Mouse (Mus musculus): Measurements from ENCODE around the gene Emx1. TPM values are rescaled to one million over a fixed set of nuclear protein-coding genes. Genes with fewer than 3 reads are reported as not detected.

Emx1 gene
- total RNA-seq, 4 experiments from 2014 or later, result not detected

GRCm38 (mm10) chr6:85189361-85189760, 2.1 kb downstream of the Emx1 start:
- DNase-seq (ENCODE audit: low spot score in 2 of 2), result no peak

DNA sequence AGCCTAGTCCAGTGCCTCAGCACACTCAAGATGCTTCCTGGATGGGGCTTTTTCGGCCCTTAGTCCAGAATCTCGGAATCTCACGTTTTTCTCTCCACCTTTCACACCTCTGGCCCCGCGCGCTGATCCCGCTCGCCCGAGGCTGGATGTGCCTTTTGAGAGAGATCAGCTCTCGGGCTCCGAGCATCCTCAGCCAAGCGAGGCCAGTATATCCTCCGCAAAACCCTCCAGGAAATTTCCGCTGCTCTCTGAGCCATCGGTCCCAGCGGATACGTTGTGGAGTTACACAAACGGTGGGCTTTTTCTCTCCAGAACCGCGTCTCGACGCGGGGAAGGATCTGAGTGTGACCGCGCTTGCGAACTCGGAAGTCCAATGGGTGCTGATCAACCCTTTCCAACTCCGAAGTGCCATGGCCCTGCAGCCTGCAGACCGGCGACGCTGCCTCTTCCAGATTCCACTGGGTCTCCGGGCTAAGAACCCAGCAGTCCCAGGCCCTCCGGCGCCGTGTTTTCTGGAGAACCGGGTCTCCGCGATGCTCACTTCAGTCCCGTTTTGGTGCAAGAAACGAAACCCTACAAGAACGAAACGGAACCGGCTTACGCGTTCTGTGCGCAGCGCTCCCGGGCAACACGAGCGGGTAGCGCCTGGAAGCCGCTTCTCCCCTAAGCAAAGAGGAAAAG, 2.8 kb downstream of the Emx1 start:
- no peak for DNase-seq (ENCODE audit: low spot score in 2 of 2)

GRCm38 (mm10) chr6:85190671-85191070, 3.4 kb downstream of the Emx1 start:
- no peak for DNase-seq (ENCODE audit: low spot score in 2 of 2)

- no peak for DNase-seq (ENCODE audit: low spot score in 2 of 2)
Observed at GRCm38 (mm10) chr6:85191751-85192440, 4.7 kb downstream of the Emx1 start.

DNA sequence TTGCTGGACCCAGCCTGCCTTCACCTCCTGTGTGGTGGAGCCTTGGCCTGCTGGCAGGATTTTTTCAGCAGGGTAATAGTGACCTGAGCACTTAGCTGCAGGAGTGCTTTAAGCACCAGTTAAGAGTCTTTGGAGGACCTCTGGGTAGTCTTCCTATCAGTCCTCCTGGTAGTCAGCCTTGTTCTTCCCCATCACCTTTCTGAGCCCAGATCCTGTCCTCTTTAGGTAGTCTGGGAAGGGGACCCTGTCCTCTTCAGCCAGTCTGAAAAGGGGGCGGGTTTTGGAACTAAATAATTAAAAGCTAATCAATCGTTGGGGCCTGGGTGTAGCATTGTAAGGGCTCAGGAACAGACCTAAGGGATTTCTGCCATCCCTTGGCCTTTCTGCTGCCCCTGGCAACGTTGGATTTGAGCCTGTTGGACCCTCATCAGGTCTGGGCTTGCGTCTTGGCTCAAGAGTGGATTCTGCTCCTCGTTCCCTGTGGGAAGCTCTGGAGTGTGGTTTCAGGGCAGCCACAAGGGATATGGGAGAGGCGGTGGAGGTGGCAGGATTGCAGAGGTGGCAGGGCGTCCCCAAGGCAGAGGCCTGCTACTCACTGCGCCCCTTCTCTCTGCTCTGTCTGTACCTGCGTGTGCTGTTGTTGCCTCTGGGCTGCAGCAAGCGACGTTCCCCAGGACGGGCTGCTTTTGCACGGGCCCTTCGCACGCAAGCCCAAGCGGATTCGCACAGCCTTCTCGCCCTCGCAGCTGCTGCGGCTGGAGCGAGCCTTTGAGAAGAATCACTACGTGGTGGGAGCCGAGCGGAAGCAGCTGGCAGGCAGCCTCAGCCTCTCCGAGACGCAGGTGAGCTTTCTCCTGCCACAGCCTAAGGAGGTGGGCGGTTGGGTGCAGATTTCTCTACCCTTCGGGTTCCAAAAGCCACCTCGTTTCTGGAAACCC, 6.4 kb downstream of the Emx1 start:
- DNase-seq (ENCODE audit: low spot score in 2 of 2), result no peak

DNA sequence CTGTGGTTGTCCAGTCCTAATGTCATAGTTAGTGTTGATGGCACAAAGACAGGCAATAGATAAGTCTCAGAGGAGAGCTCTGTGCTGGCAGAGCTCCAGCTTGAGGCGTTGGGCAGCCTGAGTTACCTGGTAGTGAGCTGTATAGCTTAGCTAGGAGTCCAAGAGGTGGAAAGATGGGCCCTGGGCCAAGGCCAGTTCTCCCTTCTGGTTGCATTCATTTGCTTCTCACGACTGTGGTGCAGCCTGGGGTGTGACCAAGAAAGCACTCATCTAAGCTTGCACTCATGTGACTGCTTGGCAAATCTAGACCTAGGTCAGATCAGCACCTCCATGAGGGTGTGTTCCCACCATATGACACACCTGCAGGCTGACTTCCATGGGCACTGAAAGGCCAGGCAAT, 10.7 kb downstream of the Emx1 start:
- no peak for DNase-seq (ENCODE audit: low spot score in 2 of 2)

GRCm38 (mm10) chr6:85206182-85206938, 19.1 kb downstream of the Emx1 start:
- no peak for DNase-seq (ENCODE audit: low spot score in 2 of 2)

GRCm38 (mm10) chr6:85206939-85207285, 19.7 kb downstream of the Emx1 start:
- DNase-seq (ENCODE audit: low spot score in 2 of 2), result no peak

DNA sequence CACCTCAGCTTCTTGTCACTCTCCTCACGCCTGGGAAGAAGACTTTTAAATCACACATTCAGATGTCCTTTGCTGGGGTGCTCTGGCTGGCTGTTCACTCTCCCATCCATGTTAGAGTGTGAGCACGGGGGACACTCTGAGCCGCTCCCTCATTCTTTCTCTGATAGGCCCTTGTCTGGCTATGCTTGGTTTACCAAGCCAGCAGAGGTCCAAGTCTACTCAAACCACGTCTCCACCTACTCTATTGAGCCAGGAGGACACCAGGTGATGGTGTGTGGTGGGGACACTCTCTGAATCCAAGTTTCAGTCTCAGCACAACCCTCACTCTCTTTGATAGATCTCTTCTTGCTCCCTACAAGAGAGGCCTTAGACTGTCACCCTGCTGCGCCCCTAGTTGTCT, 20.1 kb downstream of the Emx1 start:
- DNase-seq (ENCODE audit: low spot score in 2 of 2), result no peak

DNA sequence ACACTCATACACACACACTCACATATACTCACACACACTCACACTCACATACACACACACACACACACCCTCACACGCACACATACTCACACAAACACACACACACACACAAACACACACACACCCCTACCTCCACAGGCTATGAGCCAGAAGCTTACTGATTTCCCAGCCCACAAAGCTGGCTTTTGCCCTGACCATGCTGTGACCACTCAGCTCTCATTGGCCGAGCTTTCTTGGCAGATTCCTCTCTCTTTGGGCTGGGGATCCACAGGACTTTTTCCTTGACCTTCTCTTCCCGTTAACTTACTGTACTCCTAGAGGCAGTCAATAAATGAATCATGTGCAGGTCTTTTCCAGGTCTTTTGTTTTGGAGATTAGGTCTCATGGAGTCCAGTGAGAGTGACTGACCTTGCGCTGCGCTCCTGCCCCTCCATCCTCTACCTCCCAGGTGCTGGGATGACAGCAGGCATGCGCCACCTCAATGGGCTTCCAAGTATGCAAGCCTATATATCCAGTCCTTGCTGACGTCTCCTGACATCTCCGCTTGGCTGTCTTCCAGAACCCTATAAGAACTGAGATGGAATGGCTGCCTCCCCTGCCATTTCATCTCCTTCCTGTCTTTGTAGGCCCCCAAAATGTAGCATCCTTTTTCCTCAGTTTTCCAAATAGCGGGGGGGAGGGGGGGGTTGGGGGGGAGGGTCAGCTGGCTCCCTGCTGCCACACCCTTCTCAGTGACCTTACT, 22.2 kb downstream of the Emx1 start:
- no peak for DNase-seq (ENCODE audit: low spot score in 2 of 2)

DNA sequence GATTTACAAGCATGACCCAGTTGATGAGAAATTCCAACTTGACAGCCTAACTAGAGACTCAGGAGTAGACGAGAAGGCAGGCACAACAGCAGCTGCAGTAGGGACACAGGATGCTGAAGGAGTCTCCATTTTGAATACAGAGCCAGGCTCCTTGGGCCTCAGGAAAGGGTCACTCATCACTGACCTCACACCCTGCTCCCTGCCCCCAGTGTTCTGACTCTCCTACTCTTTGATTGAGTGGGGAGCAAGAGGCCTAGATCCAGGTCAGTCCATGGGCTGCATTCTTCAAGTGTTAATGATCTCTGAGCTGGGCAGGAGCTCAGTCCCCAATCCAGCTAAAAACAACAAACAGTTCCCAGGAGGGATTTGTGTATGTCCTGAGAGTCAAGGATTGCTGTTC, 23.4 kb downstream of the Emx1 start:
- DNase-seq (ENCODE audit: low spot score in 2 of 2), result no peak

DNA sequence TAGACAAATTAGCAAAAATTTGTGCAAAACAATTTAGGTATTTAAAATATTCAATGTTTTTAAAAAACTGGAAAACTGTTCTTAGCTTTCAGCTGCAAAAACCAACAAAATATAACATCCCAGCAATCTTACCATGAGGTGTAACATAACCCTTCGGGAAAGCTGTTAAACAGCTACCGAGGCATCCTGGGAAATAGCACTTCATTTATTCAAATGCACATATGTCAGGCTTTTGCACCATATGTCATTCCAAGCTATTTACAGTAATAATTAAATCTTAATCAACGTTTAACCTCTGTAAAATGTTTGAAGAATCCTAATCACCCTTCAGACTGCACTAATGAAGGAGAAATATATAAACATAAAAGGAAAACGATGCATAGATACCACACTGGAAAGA, 31.0 kb downstream of the Emx1 start:
- DNase-seq (ENCODE audit: low spot score in 2 of 2), result no peak

DNA sequence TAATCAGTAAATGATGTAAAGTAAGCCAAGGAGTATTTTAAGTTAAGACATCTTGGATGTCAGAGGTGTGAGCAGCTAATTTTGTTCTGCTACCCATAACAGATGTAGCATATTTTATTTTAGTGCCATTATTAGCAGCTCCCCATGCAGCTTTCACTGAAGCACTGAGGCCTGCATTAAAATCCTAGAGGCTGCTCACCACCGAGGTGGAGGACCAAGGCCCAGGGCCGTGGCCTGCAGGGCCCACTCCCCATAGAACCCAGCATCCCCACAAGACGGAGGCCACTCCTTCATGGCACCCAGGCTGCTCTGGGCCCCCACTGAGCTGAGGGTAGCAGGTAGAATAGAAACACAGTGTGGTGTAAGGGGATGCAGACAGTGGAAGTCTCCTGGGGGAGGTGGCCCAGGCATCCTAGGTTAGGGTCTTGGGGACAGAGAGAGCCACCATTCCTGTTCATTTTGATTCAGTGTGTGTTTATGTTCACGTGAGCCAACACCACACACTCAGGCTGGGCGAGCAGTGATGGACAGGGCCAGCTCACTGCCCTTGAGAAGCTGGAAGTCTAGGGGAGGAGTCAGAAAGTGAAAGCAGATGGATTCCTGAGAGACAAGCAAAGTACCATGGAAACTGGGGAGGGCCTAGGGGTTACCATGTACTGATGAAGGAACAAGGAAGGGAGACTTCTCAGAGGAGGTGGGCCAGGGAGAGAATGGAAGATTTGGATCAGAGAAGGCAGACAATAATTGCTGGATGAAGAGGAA, 31.6 kb downstream of the Emx1 start:
- DNase-seq (ENCODE audit: low spot score in 2 of 2), result no peak

DNA sequence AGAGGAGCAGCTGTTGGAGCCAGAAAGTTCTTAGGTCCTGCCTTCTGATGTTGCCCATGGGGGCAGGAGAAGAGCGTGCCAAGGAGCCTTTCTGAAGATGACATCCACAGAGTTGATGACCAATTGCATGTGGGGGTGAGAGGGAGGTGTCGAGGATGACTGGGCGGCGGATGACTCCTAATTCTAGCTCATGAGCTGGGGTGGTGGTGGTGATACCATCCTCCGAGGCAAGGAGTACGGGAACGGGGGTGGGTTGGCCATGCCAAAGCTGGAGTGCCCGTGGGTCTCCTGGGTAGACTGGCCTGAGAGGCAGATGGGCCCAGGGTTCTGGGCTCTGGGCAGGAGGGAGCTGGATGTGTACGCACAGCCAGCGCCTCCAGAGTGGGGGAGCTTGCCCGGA, 32.5 kb downstream of the Emx1 start:
- no peak for DNase-seq (ENCODE audit: low spot score in 2 of 2)

GRCm38 (mm10) chr6:85220917-85221316, 33.7 kb downstream of the Emx1 start:
- no peak for DNase-seq (ENCODE audit: low spot score in 2 of 2)

DNA sequence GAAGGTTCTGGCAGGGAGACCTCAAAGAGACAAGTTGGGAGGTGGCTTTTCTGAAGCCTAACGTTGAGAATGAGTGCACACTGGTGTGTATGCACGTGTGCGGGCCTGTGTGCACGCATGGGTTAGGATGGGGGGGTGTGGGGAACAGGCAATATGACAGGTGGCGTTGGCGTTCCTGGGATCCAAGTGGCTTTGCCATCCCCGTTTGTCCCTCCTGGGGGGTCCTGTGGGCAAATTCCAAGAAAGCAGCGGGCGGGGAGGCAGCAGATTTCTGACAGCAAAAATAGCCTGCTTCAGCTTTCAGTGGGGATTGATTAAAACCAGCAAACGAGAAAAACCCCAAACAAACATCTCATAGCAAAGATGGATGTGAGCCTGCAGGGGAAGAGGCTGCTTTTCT, 35.3 kb downstream of the Emx1 start:
- no peak for DNase-seq (ENCODE audit: low spot score in 2 of 2)

DNA sequence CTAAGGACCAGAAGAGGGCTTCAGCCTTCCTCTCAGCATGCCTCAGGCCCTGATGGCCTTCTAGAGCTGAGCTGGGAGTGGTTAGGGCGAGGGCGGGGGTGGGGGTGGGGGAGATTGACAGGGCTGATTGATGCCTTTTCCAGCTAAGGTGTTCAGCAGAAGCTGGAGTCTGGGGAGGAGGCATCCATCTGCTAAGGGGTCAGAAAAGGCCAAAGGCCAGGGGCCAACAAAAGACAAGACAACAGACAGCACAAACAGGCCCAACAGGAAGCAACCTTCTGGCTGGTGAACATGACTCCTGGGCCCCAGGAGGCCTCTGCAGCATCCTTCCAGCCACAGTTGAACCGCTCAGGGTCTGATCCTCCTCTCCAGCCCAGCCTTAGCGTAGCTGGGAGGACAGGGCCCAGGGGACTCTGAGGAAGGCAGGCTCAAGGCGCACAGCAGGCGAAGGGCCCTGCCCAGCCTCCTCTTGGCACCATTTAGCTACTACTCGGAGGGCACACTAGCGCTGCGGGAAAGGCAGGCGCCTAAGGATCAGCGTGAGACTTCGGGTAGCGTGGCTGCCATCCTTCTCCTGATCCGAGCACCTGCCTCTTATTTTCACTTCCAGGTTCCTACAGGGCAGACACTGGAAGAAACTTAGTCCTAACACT, 36.4 kb downstream of the Emx1 start:
- no peak for DNase-seq (ENCODE audit: low spot score in 2 of 2)

DNA sequence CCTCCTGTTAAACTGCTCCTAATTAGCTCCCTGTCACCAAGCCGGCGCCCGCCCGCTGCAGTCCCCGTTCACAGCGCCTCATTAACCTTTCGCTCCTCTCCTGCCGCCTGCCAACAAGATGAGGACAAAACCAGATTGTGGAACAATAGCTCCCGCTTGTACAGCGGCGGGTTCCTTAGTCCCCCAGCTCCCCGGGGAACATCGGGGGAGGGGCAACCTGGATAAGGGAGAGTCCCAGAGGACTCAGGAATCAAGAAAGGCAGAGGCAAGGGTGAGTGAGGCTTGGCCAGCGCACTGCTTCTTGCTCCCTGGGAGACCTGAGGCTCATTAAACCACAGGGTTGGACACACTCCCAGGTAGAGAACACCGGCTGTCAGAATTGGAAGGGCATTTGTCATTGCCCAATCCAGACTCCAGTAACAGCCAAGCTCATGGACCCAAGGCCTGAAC, 37.2 kb downstream of the Emx1 start:
- DNase-seq (ENCODE audit: low spot score in 2 of 2), result no peak

DNA sequence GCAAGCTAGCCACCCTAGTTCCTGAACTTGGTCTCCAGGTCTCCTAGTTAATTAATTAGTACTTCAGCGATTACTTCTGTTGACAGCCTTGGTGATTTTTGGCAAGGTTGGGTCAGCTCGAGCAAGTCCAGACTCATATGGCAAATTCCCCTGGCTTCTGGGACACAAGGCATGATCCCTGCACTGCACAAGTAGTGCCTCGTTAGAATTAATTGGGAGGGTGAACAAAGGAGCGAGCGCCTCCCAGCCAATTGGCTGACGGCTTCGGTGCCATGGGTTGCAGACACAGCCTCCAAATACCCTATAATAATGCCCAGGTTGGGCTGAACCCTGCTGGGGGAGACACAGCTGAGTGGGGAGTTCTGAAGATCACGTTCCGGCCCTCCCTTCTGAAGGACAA, 39.3 kb downstream of the Emx1 start:
- DNase-seq (ENCODE audit: low spot score in 2 of 2), result no peak

- no peak for DNase-seq (ENCODE audit: low spot score in 2 of 2)
Observed at GRCm38 (mm10) chr6:85227520-85227919, 40.3 kb downstream of the Emx1 start.
